Mouse (Mus musculus) neural tube, embryonic 15.5 days (tissue): ENCODE measurements around the gene Mfap3l. TPM values are rescaled to one million over a fixed set of nuclear protein-coding genes. Genes with fewer than 3 reads are reported as not detected.

ENCODE experiments used
- ATAC-seq: fragments of 200-750 bp; cut with Nextera tagmentation; 2 replicates; pipeline ENCODE4 v1.8.0; 2017; ENCODE audit warnings: mild to moderate bottlenecking, moderate TSS enrichment, moderate library complexity; ENCODE audit not compliant: low FRiP score
- H3K27ac ChIP-seq: fragments of 300-500 bp; sonication (generic); replicated peaks from 2 replicates; pipeline ENCODE4 v1.5.1; 2015; ENCODE audit warnings: mild to moderate bottlenecking, inconsistent platforms
- H3K27me3 ChIP-seq: fragments of 300-500 bp; sonication (generic); replicated peaks from 2 replicates; pipeline ENCODE4 v1.6.1; 2015; ENCODE audit warnings: inconsistent platforms
- H3K36me3 ChIP-seq: fragments of 300-500 bp; sonication (generic); 2 replicates; pipeline ENCODE4 v1.6.1; 2015; ENCODE audit warnings: inconsistent platforms
- H3K4me1 ChIP-seq: fragments of 300-500 bp; sonication (generic); 2 replicates; pipeline ENCODE4 v1.6.1; 2015; ENCODE audit warnings: inconsistent platforms
- H3K4me2 ChIP-seq: fragments of 300-500 bp; sonication (generic); 2 replicates; pipeline ENCODE4 v1.6.1; 2015; ENCODE audit warnings: inconsistent platforms, mild to moderate bottlenecking, moderate library complexity
- H3K4me3 ChIP-seq: fragments of 300-500 bp; sonication (generic); replicated peaks from 2 replicates; pipeline ENCODE4 v1.5.1; 2015; ENCODE audit warnings: mild to moderate bottlenecking, inconsistent platforms
- H3K9ac ChIP-seq: fragments of 300-500 bp; sonication (generic); replicated peaks from 2 replicates; pipeline ENCODE4 v1.6.1; 2015; ENCODE audit warnings: mild to moderate bottlenecking, inconsistent platforms
- H3K9me3 ChIP-seq: fragments of 300-500 bp; sonication (generic); replicated peaks from 2 replicates; pipeline ENCODE4 v1.6.1; 2016; ENCODE audit warnings: inconsistent platforms
- WGBS: fragments of 180-500 bp; shearing (Covaris S2); methylation state at CpG from one replicate; pipeline ENCODE4 v1.1.7; 2015; ENCODE audit warnings: mixed read lengths; 5-methylcytosine and 5-hydroxymethylcytosine counted together
- polyA plus RNA-seq: library from polyadenylated mRNA; unstranded; fragments of >200 nt; fragmentation: Nextera tagmentation; extraction: Ambion mirVana; gene quantifications from 2 replicates; pipeline ENCODE4 v1.2.1, GENCODE M21; 2015

Mfap3l gene
- polyA plus RNA-seq, 1 experiment from 2014 or later = 5.7 TPM

DNA sequence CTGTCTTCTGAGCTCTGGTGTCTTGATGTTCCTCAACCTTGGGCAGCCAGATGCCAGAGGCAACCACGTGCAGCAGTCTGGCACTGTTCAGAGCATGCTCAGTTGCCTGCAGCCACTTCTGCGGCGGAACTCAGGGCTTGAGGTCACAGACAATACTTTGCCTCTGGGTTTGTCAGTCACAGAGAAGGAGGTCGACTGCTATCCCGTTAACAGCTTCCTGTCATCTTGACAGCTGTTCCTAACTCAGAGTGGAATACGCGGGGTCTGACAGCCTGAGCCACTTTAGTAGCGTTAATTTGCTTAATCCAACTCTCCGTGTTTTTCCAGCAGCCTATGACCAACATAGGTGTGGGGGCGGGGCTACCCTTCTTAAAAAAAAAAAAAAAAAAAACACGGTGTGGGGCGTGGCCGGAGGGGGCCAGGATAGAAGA is 1.1 kb upstream of the Mfap3l start:
- 0% methylated on average over 13 of the region's 13 CpGs for WGBS
- Histone ChIP-seq H3K27ac (peak overlapping the region; percentile 71), H3K4me3 (peak overlapping the region; percentile 70), H3K36me3 (no peaks in the 10 kb centered on the region), H3K4me1 (peaks cover 23% of the 10 kb centered on the region), H3K4me2 (peak overlapping the region; percentile 96), H3K9me3 (no peaks in the 10 kb centered on the region), H3K9ac (peak overlapping the region; percentile 32; the same call in 1 of the 2 replicates), H3K27me3 (peaks cover 11% of the 10 kb centered on the region; the same call in 1 of the 2 replicates)
- peak; percentile 58 for ATAC-seq

DNA sequence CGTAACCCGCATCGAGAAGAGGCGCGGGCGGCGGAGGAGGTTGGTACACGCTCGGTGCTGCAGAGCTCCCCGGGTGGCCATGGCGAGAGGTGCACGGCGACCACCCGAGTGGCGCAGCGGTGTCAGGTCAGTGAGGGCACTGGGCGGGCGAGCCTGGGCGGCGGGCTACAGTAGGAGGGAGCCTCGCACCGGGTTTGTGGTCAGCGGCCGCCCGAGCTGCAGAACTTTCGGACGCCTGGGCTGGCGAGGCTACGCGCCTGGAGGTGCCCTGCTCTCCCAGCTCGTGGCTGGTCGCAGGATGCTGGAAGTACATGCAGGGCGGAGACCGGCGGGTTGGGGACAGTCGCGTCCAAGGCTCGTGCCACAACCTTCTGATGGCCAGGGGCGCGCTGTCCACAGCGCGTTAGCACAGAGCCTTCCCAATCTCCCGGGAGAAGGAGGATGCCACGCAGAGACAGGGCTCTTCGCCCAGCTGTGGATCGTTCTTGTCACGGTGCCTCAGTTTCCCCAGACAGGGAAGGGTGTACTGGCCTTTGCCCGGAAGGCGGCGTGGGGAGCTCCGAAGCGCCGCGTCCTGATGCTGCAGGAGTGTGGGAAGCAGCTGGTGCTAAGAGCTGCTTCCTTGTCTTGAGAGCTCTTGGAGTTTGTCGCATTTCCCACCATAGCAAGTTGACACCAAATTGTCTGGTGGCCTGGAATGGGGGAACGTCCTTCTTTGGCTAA is 467 bp downstream of the Mfap3l start:
- Histone ChIP-seq H3K9me3 (no peaks in the 10 kb centered on the region), H3K4me3 (peak overlapping the region; percentile 70), H3K4me2 (peak overlapping the region; percentile 96), H3K9ac (peak overlapping the region; percentile 70), H3K27me3 (peaks cover 11% of the 10 kb centered on the region; the same call in 1 of the 2 replicates), H3K27ac (peak overlapping the region; percentile 77), H3K36me3 (no peaks in the 10 kb centered on the region), H3K4me1 (peaks cover 23% of the 10 kb centered on the region)
- under 1% methylated on average over 53 of the region's 56 CpGs for WGBS
- ATAC-seq = peak; percentile 28

- H3K4me1 ChIP-seq = peaks cover 23% of the 10 kb centered on the region
- peaks cover 6% of the 10 kb centered on the region; the same call in 1 of the 2 replicates for H3K27me3 ChIP-seq
- no peak overlapping the region for H3K4me3 ChIP-seq
- no peak for ATAC-seq
- H3K36me3 ChIP-seq = no peaks in the 10 kb centered on the region
- H3K4me2 ChIP-seq = no peak overlapping the region
- 63% methylated on average over 2 of the region's 2 CpGs for WGBS
- H3K9me3 ChIP-seq = no peaks in the 10 kb centered on the region
- no peak overlapping the region for H3K9ac ChIP-seq
- H3K27ac ChIP-seq = no peak overlapping the region
Observed at GRCm38 (mm10) chr8:60634921-60635320, 2.3 kb downstream of the Mfap3l start.

DNA sequence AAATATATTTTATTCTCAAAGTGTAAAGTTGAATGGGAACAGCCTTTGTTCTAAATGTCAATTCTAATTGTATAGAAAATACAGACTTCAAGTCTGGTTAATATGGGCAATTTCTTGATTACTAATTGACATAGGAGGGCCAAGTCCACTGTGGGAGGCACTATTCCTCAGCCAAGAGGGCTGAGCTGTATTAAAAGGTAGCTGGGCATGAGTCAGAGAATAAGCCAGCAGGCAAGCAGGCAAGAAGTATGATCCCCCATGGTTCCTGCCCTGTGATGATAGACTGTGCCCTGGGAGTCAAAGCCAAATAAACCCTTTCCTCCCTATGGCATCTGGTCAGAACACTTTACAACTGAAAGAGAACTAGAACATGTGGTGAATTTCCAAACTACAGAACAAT is 3.2 kb downstream of the Mfap3l start:
- no peak for ATAC-seq
- no peak overlapping the region for H3K4me2 ChIP-seq
- no peaks in the 10 kb centered on the region for H3K9me3 ChIP-seq
- H3K9ac ChIP-seq = no peak overlapping the region
- no peak overlapping the region for H3K4me3 ChIP-seq
- H3K27me3 ChIP-seq = no peaks in the 10 kb centered on the region
- no peaks in the 10 kb centered on the region for H3K36me3 ChIP-seq
- peaks cover 22% of the 10 kb centered on the region for H3K4me1 ChIP-seq
- no peak overlapping the region for H3K27ac ChIP-seq

DNA sequence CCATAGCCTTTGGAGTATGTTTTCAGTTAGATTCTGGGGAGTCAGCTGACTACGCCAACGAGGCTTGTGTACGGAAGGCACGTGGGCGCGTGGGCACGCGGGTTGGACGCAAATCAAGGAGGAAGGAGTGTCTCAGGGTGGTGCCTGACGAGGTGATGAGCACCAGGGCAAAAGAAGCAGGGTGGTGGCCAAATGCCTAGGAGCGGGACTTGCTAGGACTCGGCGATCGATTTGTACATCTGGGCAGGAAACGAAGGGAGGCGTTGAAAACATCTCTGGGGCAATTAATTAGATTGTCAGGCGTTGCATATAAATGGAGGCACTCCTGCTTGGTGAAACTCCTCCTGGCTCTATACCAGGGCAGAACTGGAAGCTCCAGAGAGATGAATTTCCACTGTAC is 7.4 kb downstream of the Mfap3l start:
- no peak for ATAC-seq
- Histone ChIP-seq H3K36me3 (no peaks in the 10 kb centered on the region), H3K4me3 (no peak overlapping the region), H3K9ac (no peak overlapping the region), H3K27ac (no peak overlapping the region), H3K27me3 (no peaks in the 10 kb centered on the region), H3K4me2 (no peak overlapping the region), H3K9me3 (no peaks in the 10 kb centered on the region), H3K4me1 (0 out of 2 replicates have a peak, but pooled peaks cover under 1% of the 10 kb centered on the region)
- 84% methylated on average over 17 of the region's 17 CpGs for WGBS

- H3K4me3 ChIP-seq = no peak overlapping the region
- no peak overlapping the region for H3K9ac ChIP-seq
- no peak for ATAC-seq
- 85% methylated on average over 6 of the region's 6 CpGs for WGBS
- no peak overlapping the region for H3K4me2 ChIP-seq
- H3K9me3 ChIP-seq = no peaks in the 10 kb centered on the region
- no peaks in the 10 kb centered on the region for H3K27me3 ChIP-seq
- no peaks in the 10 kb centered on the region for H3K4me1 ChIP-seq
- H3K36me3 ChIP-seq = no peaks in the 10 kb centered on the region
- no peak overlapping the region for H3K27ac ChIP-seq
Observed at GRCm38 (mm10) chr8:60643416-60644020, 10.9 kb downstream of the Mfap3l start.

DNA sequence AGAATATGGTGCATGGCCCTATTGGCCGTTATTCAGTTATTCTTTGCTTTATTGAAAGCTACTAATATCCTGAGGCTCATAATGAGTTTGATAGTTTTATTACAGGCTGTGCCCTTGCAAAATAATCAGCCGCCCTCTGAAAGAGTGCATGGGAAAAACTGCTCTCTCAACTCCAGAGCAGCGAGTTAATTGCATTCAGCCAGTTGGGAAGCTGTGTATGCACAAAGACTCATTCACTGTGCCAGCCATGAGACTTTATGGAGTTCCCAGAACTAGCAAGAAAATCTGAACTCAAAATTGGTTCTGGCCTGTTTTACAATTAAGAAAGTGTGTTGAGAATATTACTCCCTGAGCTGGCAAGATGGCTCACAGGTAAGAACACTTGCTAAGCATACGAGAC is 12.5 kb downstream of the Mfap3l start:
- peak overlapping the region; percentile 28; the same call in 1 of the 2 replicates for H3K27ac ChIP-seq
- H3K4me1 ChIP-seq = no peaks in the 10 kb centered on the region
- H3K9me3 ChIP-seq = no peaks in the 10 kb centered on the region
- no peaks in the 10 kb centered on the region for H3K27me3 ChIP-seq
- H3K9ac ChIP-seq = no peak overlapping the region
- no peak overlapping the region for H3K4me2 ChIP-seq
- H3K4me3 ChIP-seq = no peak overlapping the region
- no peaks in the 10 kb centered on the region for H3K36me3 ChIP-seq
- ATAC-seq = peak; percentile 57; the same call in 1 of the 2 replicates
- WGBS = 61% methylated on average over 4 of the region's 4 CpGs

DNA sequence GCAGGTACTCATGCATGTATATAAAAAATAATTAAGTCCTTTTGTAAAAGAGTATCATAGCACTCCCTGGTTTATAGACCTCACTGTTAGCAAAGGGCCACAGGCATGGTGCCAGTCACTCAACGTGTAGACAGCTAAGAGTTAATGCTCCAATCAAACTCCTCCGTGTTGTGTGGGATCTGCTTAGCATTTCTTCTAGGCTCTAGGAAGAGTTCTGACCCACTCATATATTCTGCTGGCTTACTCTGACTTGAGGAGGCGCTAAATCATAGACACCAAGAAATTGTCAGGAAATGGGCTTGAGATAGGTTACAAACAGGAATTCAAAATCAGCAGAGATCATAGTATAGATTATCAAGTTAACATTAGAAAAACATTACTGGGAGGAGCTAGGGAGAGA is 13.3 kb downstream of the Mfap3l start:
- no peak overlapping the region for H3K4me3 ChIP-seq
- 81% methylated on average over 3 of the region's 3 CpGs for WGBS
- no peak; the same call in 1 of the 2 replicates for ATAC-seq
- no peaks in the 10 kb centered on the region for H3K36me3 ChIP-seq
- no peaks in the 10 kb centered on the region for H3K27me3 ChIP-seq
- H3K9ac ChIP-seq = no peak overlapping the region
- H3K4me1 ChIP-seq = no peaks in the 10 kb centered on the region
- H3K4me2 ChIP-seq = no peak overlapping the region
- H3K27ac ChIP-seq = peak overlapping the region; percentile 28; the same call in 1 of the 2 replicates
- H3K9me3 ChIP-seq = no peaks in the 10 kb centered on the region

DNA sequence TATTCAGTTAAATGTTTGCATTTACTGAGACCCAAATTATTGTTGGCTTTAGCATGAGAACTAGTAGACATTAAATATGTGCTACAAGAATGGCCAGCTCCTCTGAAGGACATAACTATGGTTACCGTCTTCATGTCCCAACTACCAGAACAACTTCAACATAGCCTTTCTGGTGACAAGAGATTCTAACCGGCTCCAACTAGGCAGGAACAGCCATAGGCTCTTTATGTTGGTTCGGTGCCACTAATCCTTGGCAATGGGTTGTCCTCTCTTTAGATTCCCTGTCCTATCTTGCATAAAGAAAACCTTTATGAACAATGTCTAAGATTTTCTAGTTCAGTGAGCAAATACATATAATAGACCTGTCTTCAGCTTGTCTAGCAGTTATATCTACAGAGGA is 14.7 kb downstream of the Mfap3l start:
- Histone ChIP-seq H3K4me3 (no peak overlapping the region), H3K27ac (no peak overlapping the region), H3K9me3 (no peaks in the 10 kb centered on the region), H3K36me3 (no peaks in the 10 kb centered on the region), H3K27me3 (no peaks in the 10 kb centered on the region), H3K4me2 (no peak overlapping the region), H3K4me1 (no peaks in the 10 kb centered on the region), H3K9ac (no peak overlapping the region)
- WGBS = 91% methylated on average over 3 of the region's 3 CpGs
- no peak for ATAC-seq

DNA sequence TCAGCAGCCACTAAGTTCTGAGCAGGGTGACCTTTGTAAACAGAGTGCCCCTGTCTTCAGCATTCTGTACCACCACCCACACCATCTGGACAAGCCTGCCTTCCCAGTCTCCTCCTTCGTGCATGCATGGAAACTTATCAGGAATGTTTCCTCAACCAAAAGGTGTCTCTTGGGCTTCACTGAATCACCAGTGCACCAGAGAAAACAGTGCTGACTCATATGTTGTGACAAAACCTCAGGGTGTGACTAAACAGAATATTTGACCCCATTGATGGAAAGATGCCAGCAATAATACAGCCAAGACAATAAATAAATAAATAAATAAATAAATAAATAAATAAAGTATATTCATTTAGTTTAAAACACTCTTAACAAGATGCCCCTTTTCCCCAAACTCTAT is 16.5 kb downstream of the Mfap3l start:
- Histone ChIP-seq H3K27me3 (no peaks in the 10 kb centered on the region), H3K9ac (no peak overlapping the region), H3K4me3 (no peak overlapping the region), H3K4me2 (no peak overlapping the region), H3K36me3 (no peaks in the 10 kb centered on the region), H3K27ac (no peak overlapping the region), H3K9me3 (no peaks in the 10 kb centered on the region), H3K4me1 (no peaks in the 10 kb centered on the region)
- WGBS = 72% methylated on average over 1 of the region's 1 CpGs
- ATAC-seq = no peak

- H3K4me2 ChIP-seq = no peak overlapping the region
- no peaks in the 10 kb centered on the region for H3K27me3 ChIP-seq
- WGBS = 83% methylated on average over 4 of the region's 4 CpGs
- no peak overlapping the region for H3K27ac ChIP-seq
- no peak overlapping the region for H3K4me3 ChIP-seq
- no peaks in the 10 kb centered on the region for H3K4me1 ChIP-seq
- H3K9me3 ChIP-seq = no peaks in the 10 kb centered on the region
- H3K9ac ChIP-seq = no peak overlapping the region
- no peak for ATAC-seq
- no peaks in the 10 kb centered on the region for H3K36me3 ChIP-seq
Observed at GRCm38 (mm10) chr8:60650119-60650518, 17.5 kb downstream of the Mfap3l start.

GRCm38 (mm10) chr8:60657425-60658113 is 24.9 kb downstream of the Mfap3l start:
- WGBS = 44% methylated on average over 6 of the region's 6 CpGs
- Histone ChIP-seq H3K27ac (no peak overlapping the region), H3K4me1 (peaks cover 12% of the 10 kb centered on the region), H3K4me3 (no peak overlapping the region), H3K9me3 (no peaks in the 10 kb centered on the region), H3K36me3 (no peaks in the 10 kb centered on the region), H3K27me3 (no peaks in the 10 kb centered on the region), H3K4me2 (no peak overlapping the region), H3K9ac (no peak overlapping the region)
- ATAC-seq = no peak
